Mouse (Mus musculus) spleen, adult 2 months (tissue): ENCODE measurements around the gene Fjx1.

Source experiments
- CTCF ChIP-seq: fragments of 200-500 bp; IDR thresholded peaks from 2 replicates; pipeline ENCODE4 v1.5.1; 2011; ENCODE audit warnings: mild to moderate bottlenecking, inconsistent platforms; ENCODE audit not compliant: insufficient read depth, insufficient read length, insufficient replicate concordance; ENCODE audit errors: extremely low read depth
- POLR2A ChIP-seq: fragments of 200-500 bp; IDR thresholded peaks from 2 replicates; pipeline ENCODE4 v1.6.1; 2011; ENCODE audit warnings: low read depth, low read length, inconsistent platforms

- no peak for TF ChIP-seq POLR2A
- no peak for TF ChIP-seq CTCF
Observed at GRCm38 (mm10) chr2:102451671-102452549, at the start of gene Fjx1.
